Mouse (Mus musculus): ENCODE results near the gene Fads3. TPM values are rescaled to one million over a fixed set of nuclear protein-coding genes. Genes with fewer than 3 reads are reported as not detected.

Gene Fads3
- polyA plus RNA-seq, 1 experiment from 2014 or later = 3.3 TPM

GRCm38 (mm10) chr19:10108666-10109065, 67.3 kb downstream of the Fads3 start:
- Histone ChIP-seq H3K27ac (replicated peaks; ENCODE audit: low read depth, low read length) (no peak overlapping the region), H3K4me3 (ENCODE audit: low read depth, low read length) (no peak overlapping the region), H3K9ac (ENCODE audit: low read length) (no peak overlapping the region), H3K27me3 (ENCODE audit: control insufficient read depth, insufficient read depth, low read length) (no peaks in the 10 kb centered on the region), H3K4me1 (ENCODE audit: control insufficient read depth, insufficient read depth, low read length) (no peaks in the 10 kb centered on the region), H3K36me3 (ENCODE audit: control insufficient read depth, insufficient read depth, low read length) (no peaks in the 10 kb centered on the region), H3K4me2 (ENCODE audit: low read depth, severe bottlenecking) (no peak overlapping the region), H3K9me3 (ENCODE audit: control insufficient read depth, low read length) (no peaks in the 10 kb centered on the region)
- 93% methylated on average over 2 of the region's 2 CpGs for WGBS
- ATAC-seq (ENCODE audit: insufficient number of reproducible peaks, low FRiP score, low TSS enrichment, low read depth) = no peak
- DNase-seq (ENCODE audit: low spot score) = no peak

Other genes starting within 250 kb of the Fads3 start
- gene Scgb2a2, start 194.0 kb upstream of the Fads3 start, polyA plus RNA-seq (2014; fragmentation: Nextera tagmentation; extraction: Ambion mirVana) = not detected in 2 replicates
- gene Incenp, start 142.0 kb upstream of the Fads3 start, polyA plus RNA-seq (2014; fragmentation: Nextera tagmentation; extraction: Ambion mirVana) = 116 and 117 TPM in 2 replicates
- gene Fth1, start 61.0 kb upstream of the Fads3 start, polyA plus RNA-seq (2014; fragmentation: Nextera tagmentation; extraction: Ambion mirVana) = 1,189 and 1,219 TPM in 2 replicates
- gene Best1, start 39.9 kb upstream of the Fads3 start, polyA plus RNA-seq (2014; fragmentation: Nextera tagmentation; extraction: Ambion mirVana) = 1.9 and 2.4 TPM in 2 replicates
- gene Rab3il1, start 39.9 kb upstream of the Fads3 start, polyA plus RNA-seq (2014; fragmentation: Nextera tagmentation; extraction: Ambion mirVana) = 39.8 and 44.5 TPM in 2 replicates
- 55.1 and 57.0 TPM in 2 replicates for gene Fads2, start 60.2 kb downstream of the Fads3 start, polyA plus RNA-seq (2014; fragmentation: Nextera tagmentation; extraction: Ambion mirVana)
- gene Fads1, start 141.3 kb downstream of the Fads3 start, polyA plus RNA-seq (2014; fragmentation: Nextera tagmentation; extraction: Ambion mirVana) = 138 and 145 TPM in 2 replicates
- 419 and 442 TPM in 2 replicates for gene Tmem258, start 162.4 kb downstream of the Fads3 start, polyA plus RNA-seq (2014; fragmentation: Nextera tagmentation; extraction: Ambion mirVana)
- gene Fen1, start 162.6 kb downstream of the Fads3 start, polyA plus RNA-seq (2014; fragmentation: Nextera tagmentation; extraction: Ambion mirVana) = 135 and 140 TPM in 2 replicates
- gene Myrf, start 199.2 kb downstream of the Fads3 start, polyA plus RNA-seq (2014; fragmentation: Nextera tagmentation; extraction: Ambion mirVana) = 4.4 and 4.6 TPM in 2 replicates